Mouse (Mus musculus) hindbrain, embryonic 16.5 days (tissue): ENCODE results near the gene Hspa12a. TPM values are rescaled to one million over a fixed set of nuclear protein-coding genes. Genes with fewer than 3 reads are reported as not detected.

Source experiments
- ATAC-seq: fragments of 200-750 bp; cut with Nextera tagmentation; 2 replicates; pipeline ENCODE4 v1.8.0; 2017; ENCODE audit warnings: moderate TSS enrichment, moderate library complexity
- H3K27ac ChIP-seq: fragments of 300-500 bp; sonication (generic); 2 replicates; pipeline ENCODE4 v1.5.1; 2014; ENCODE audit warnings: low read depth, mild to moderate bottlenecking, control low read depth, low read length, moderate library complexity
- H3K27me3 ChIP-seq: fragments of 300-500 bp; sonication (generic); replicated peaks from 2 replicates; pipeline ENCODE4 v1.6.1; 2014; ENCODE audit warnings: low read length; ENCODE audit not compliant: control insufficient read depth, insufficient read depth
- H3K36me3 ChIP-seq: fragments of 300-500 bp; sonication (generic); 2 replicates; pipeline ENCODE4 v1.6.1; 2014; ENCODE audit warnings: mild to moderate bottlenecking, low read length, moderate library complexity, mixed read lengths; ENCODE audit not compliant: control insufficient read depth, insufficient read depth
- H3K4me1 ChIP-seq: fragments of 300-500 bp; sonication (generic); 2 replicates; pipeline ENCODE4 v1.6.1; 2014; ENCODE audit warnings: low read depth, low read length; ENCODE audit not compliant: control insufficient read depth, insufficient read depth
- H3K4me2 ChIP-seq: fragments of 300-500 bp; sonication (generic); 2 replicates; pipeline ENCODE4 v1.6.1; 2014; ENCODE audit warnings: mild to moderate bottlenecking, low read length, control low read depth, moderate library complexity
- H3K4me3 ChIP-seq: fragments of 300-500 bp; sonication (generic); 2 replicates; pipeline ENCODE4 v1.5.1; 2014; ENCODE audit warnings: mild to moderate bottlenecking, low read length, control low read depth, moderate library complexity
- H3K9ac ChIP-seq: fragments of 300-500 bp; sonication (generic); 2 replicates; pipeline ENCODE4 v1.6.1; 2014; ENCODE audit warnings: low read depth, mild to moderate bottlenecking, control low read depth, low read length, moderate library complexity
- H3K9me3 ChIP-seq: fragments of 300-500 bp; sonication (generic); 2 replicates; pipeline ENCODE4 v1.6.1; 2014; ENCODE audit warnings: mild to moderate bottlenecking, low read length, moderate library complexity; ENCODE audit not compliant: control insufficient read depth
- WGBS: fragments of 180-500 bp; shearing (Covaris S2); extraction: QIAGEN DNeasy Blood & Tissue Kit; methylation state at CpG from one replicate; pipeline ENCODE4 v1.1.7; 2014; 5-methylcytosine and 5-hydroxymethylcytosine counted together
- polyA plus RNA-seq: library from polyadenylated mRNA; unstranded; fragments of >200 nt; fragmentation: Nextera tagmentation; extraction: Ambion mirVana; gene quantifications from 2 replicates; pipeline ENCODE4 v1.2.1, GENCODE M21; 2015

The Hspa12a gene
- polyA plus RNA-seq, 1 experiment from 2014 or later: 62.6 TPM

DNA sequence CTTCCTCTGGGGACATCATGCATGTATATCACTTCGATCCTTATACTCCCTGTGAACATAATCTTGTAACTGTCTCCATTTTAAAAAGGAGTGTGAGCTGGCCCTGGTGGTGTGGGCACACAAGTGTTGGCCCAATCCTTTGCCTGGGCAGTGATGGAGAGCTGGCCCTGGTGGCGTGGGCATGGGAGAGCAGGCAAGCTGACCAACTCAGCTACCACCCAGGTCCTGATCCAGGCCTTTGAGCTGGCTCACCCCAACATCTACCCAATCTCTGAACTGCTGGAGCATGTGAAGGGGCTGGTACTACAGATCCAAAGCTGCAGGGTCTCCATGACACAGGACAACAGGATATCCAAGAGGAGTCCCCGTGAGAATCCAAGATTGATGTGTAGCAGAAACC is 120.2 kb downstream of the Hspa12a start:
- 88% methylated on average over 3 of the region's 3 CpGs for WGBS
- H3K27ac ChIP-seq: no peak overlapping the region
- no peaks in the 10 kb centered on the region for H3K27me3 ChIP-seq
- H3K36me3 ChIP-seq: peaks cover 18% of the 10 kb centered on the region
- H3K4me2 ChIP-seq: no peak overlapping the region
- H3K4me3 ChIP-seq: no peak overlapping the region
- no peak for ATAC-seq
- no peak overlapping the region for H3K9ac ChIP-seq
- H3K4me1 ChIP-seq: peaks cover 2% of the 10 kb centered on the region; the same call in 1 of the 2 replicates
- no peaks in the 10 kb centered on the region for H3K9me3 ChIP-seq

DNA sequence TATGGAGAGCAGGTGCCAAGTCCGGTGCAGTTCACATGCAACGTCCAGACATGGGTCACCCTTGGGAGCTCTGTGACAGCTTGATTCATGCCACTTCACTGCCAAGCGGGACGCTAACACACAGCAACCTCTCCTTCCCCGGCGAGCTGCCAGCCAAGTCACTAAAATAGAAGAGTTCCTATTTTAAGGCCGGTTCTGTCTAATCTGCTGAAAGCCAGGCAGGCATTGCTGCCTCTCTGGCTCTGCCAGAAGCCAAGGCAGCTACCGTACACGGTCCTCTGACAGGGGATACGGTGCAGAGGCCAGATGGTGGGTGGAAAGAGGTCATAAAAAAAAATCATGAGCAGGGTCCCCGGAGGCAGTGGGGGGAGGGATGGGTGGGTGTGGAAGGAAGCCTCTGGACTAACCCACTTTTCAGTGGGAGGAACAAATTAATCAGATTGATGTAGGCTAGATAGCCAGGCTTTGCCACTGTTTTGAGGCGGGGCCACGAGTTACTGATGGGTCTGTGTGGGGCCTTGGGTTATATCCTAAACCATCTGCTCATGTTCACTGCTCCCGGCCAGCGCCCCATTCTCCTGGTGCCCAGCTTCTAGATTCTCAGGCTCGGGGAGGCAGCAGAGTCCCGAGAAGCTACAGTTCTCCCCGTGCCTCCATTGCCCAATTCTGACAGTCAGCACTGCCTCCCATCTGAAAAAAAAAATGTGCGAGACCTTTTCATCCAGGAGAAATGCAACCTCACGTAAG is 120.8 kb downstream of the Hspa12a start:
- H3K4me1 ChIP-seq: peaks cover 2% of the 10 kb centered on the region; the same call in 1 of the 2 replicates

DNA sequence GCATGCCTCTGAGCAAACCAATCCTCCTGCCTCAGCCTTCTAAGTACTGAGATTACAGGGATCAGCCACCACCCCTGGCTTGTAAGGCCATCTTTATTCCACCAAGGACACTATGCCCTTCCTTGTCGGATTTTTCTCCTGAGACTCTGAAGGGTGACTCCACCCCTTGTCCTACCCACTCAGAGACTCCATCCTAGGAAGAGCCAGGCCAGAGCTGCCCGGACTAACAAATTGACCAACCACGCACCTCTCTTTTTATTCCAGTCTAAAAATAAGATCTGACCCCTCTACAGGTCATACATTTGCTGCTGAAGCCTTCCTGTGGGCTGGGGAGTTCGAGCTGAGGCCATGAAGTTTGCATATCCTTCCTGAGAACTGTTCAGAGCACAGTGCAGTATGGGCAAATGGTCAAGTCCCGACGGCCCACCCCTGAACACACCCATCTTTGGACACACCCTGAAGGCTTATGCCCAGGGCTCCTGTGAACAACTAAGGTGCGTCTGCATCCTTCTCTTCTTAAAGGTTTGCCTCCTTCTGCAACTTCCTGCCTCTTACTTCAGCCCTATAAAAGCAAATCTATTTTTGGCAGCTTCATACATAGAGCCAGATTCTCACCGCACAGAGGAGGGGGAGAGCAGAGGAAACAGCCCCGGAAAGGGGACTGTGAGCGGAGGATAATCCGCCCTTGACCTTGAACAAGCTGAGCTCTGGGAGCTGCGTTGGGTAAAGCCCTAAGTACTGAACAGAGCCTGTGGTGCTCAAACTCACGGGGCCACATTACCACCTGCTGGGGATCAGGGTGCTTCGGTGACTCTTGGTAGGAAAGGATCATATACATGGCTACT is 124.7 kb downstream of the Hspa12a start:
- no peak for ATAC-seq
- no peak overlapping the region for H3K4me2 ChIP-seq
- H3K27me3 ChIP-seq: no peaks in the 10 kb centered on the region
- peaks cover 2% of the 10 kb centered on the region; the same call in 1 of the 2 replicates for H3K4me1 ChIP-seq
- no peak overlapping the region for H3K27ac ChIP-seq
- no peak overlapping the region for H3K9ac ChIP-seq
- no peaks in the 10 kb centered on the region for H3K9me3 ChIP-seq
- no peak overlapping the region for H3K4me3 ChIP-seq
- 82% methylated on average over 14 of the region's 14 CpGs for WGBS
- peaks cover 9% of the 10 kb centered on the region for H3K36me3 ChIP-seq

More for the DNA sequence above, 120.8 kb downstream of the Hspa12a start:
- H3K9me3 ChIP-seq: no peaks in the 10 kb centered on the region
- no peaks in the 10 kb centered on the region for H3K27me3 ChIP-seq
- H3K4me2 ChIP-seq: no peak overlapping the region
- no peak overlapping the region; the same call in 1 of the 2 replicates for H3K27ac ChIP-seq
- H3K4me3 ChIP-seq: no peak overlapping the region
- 44% methylated on average over 20 of the region's 20 CpGs for WGBS
- ATAC-seq: peak; percentile 62
- H3K9ac ChIP-seq: no peak overlapping the region
- H3K36me3 ChIP-seq: peaks cover 18% of the 10 kb centered on the region

DNA sequence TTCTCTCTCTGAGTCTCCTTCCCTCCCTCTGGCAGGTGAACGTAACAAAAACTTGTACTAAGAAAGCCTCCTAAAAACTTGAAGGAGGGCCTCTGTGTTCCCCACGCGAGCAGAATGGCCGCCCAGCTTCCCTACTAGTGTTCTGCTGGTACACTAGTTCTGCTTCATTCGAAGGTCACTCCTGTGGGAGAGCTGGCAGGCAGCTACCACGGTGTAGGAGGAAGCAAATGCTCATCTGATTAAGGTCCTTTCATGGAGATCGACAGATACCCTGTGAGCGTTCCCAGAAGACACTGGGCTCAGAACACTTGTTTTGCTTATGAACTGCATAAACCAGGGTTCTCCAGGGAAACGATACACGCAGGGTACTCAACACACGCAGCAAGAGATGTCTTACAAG is 126.1 kb downstream of the Hspa12a start:
- Histone ChIP-seq H3K27me3 (no peaks in the 10 kb centered on the region), H3K9ac (no peak overlapping the region), H3K36me3 (peaks cover 9% of the 10 kb centered on the region), H3K4me1 (peaks cover 2% of the 10 kb centered on the region; the same call in 1 of the 2 replicates), H3K4me2 (no peak overlapping the region), H3K27ac (no peak overlapping the region), H3K9me3 (no peaks in the 10 kb centered on the region), H3K4me3 (no peak overlapping the region)
- 77% methylated on average over 11 of the region's 11 CpGs for WGBS
- no peak for ATAC-seq

DNA sequence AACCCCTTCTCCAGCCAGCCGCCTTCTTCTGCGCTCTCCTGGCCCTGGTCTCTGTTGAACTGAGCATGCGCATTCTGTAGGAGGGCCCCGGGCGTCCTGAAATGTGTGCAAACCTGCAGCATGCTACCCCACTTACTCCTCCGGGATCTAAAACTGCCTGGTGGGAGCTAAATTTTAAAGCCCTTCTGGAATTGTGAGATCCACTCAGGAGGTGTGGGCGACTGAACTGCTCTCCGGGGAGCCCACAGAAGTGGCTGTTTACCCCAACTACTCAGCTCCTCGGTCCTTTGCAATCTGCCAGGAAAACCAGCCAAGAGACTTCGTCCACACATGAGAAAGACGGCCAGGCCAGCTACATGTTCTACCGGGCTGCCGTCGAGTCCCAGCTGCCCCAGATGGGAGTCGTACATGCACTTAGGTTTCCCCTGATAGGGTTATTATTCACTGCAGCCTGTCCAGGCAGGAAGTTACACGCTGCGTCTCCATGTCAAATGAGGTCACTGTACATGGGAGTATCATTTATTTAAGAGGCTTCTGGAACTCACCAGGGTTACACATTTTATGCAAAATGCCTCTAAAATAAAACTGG is 126.9 kb downstream of the Hspa12a start:
- H3K27me3 ChIP-seq: no peaks in the 10 kb centered on the region
- H3K4me1 ChIP-seq: no peaks in the 10 kb centered on the region
- H3K4me3 ChIP-seq: no peak overlapping the region
- H3K4me2 ChIP-seq: no peak overlapping the region
- 66% methylated on average over 17 of the region's 17 CpGs for WGBS
- 0 out of 2 replicates have a peak overlapping the region, but pooled peaks have one; percentile 9 for H3K27ac ChIP-seq
- H3K9ac ChIP-seq: no peak overlapping the region
- no peak for ATAC-seq
- H3K9me3 ChIP-seq: no peaks in the 10 kb centered on the region
- H3K36me3 ChIP-seq: peaks cover 9% of the 10 kb centered on the region

DNA sequence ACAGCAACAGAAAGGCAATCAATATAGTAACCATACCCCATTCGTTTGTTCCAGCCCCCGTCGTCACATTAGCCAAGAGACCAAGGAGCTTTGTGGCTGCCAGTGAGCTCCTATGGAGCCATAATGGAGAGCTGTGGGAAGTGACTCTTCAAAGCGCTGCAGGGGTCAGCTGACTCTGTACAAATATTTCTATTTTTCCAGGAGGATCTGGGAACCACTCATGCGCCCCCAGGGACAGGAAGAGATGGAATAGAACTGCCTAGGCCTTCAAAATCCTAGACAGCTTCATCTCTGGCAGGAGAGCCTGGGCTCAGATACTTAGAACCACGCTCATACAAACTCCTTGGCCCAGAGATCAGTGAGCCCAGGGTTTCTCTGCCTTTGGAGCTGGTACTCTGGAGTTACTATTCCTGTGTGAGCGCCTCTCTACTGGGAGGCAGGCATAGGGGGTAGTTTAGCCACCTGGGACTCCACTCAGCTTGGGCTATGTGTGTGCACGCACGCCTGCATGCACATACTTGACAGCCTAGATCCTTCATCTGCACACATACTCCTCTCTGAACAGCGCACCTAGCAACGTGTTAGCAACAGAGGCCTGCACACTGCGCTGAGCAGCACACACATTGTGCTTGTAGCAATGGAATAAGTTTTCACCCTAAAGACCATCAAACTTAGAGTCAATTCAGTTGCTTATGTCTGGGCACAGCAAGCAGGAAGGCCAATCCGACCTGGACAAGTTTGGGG is 128.1 kb downstream of the Hspa12a start:
- no peak for ATAC-seq
- Histone ChIP-seq H3K27ac (no peak overlapping the region), H3K27me3 (no peaks in the 10 kb centered on the region), H3K9me3 (no peaks in the 10 kb centered on the region), H3K36me3 (peaks cover 7% of the 10 kb centered on the region), H3K9ac (no peak overlapping the region), H3K4me2 (no peak overlapping the region), H3K4me3 (no peak overlapping the region), H3K4me1 (no peaks in the 10 kb centered on the region)
- WGBS: 79% methylated on average over 13 of the region's 13 CpGs

DNA sequence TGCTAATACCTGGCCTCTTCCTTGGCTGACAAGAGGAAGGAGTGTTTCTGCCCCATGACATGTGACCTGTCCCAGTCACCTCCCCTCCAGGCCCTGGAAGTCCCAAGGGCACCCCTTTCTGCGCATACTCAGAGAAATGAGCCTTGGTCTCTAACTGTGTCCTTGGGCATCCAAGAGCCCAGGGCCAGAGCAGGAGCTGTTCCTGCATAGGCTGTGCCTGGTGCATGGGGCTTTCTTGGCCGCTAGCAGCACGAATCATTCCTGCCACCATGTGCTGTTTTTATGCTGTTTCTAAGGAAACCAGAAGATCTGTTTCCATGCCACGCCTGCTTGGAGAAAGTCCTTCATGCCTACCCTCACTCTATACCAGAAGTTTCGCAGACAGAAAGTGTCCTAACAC is 132.9 kb downstream of the Hspa12a start:
- Histone ChIP-seq H3K4me2 (no peak overlapping the region), H3K9ac (no peak overlapping the region), H3K4me1 (no peaks in the 10 kb centered on the region), H3K27me3 (no peaks in the 10 kb centered on the region), H3K27ac (no peak overlapping the region), H3K4me3 (no peak overlapping the region), H3K36me3 (no peaks in the 10 kb centered on the region; the same call in 1 of the 2 replicates), H3K9me3 (no peaks in the 10 kb centered on the region)
- WGBS: 70% methylated on average over 5 of the region's 5 CpGs
- ATAC-seq: no peak

DNA sequence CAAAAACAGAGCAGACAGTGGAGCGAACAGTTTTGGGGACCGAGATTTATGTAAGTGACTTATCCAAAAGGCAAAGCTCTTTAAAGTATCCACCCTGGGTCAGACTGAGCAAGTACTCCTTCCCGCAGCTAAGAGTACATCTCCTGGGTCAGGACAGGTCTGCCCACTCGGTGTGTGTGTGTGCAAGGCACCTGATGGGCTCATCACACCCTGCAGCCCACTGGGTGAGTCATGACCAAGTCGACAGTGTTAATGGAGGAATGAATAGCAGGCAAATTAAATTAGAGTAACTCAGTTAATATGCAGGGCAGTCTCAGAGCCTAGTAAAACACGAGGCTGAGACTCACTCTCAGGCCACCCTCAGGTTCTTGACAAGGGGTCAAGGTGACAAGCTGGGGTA is 134.6 kb downstream of the Hspa12a start:
- ATAC-seq: no peak
- Histone ChIP-seq H3K27me3 (no peaks in the 10 kb centered on the region), H3K4me2 (no peak overlapping the region), H3K36me3 (peaks cover 5% of the 10 kb centered on the region; the same call in 1 of the 2 replicates), H3K9ac (no peak overlapping the region), H3K4me3 (no peak overlapping the region), H3K27ac (no peak overlapping the region), H3K9me3 (no peaks in the 10 kb centered on the region), H3K4me1 (no peaks in the 10 kb centered on the region)
- WGBS: 81% methylated on average over 6 of the region's 6 CpGs
